Mouse (Mus musculus) myocyte (in vitro differentiated cells): ENCODE measurements around the gene Olfr313.

Source experiments
- E2F4 ChIP-seq: IDR thresholded peaks from one replicate; pipeline ENCODE4 v1.6.1; 2011; ENCODE audit warnings: mild to moderate bottlenecking, control low read depth, moderate library complexity; ENCODE audit not compliant: insufficient read depth
- MAX ChIP-seq: IDR thresholded peaks from one replicate; pipeline ENCODE4 v1.6.1; 2011; ENCODE audit warnings: low read depth, mild to moderate bottlenecking, control low read depth
- USF1 ChIP-seq: IDR thresholded peaks from one replicate; pipeline ENCODE4 v1.6.1; 2011; ENCODE audit warnings: low read depth, mild to moderate bottlenecking, control low read depth, moderate library complexity

DNA sequence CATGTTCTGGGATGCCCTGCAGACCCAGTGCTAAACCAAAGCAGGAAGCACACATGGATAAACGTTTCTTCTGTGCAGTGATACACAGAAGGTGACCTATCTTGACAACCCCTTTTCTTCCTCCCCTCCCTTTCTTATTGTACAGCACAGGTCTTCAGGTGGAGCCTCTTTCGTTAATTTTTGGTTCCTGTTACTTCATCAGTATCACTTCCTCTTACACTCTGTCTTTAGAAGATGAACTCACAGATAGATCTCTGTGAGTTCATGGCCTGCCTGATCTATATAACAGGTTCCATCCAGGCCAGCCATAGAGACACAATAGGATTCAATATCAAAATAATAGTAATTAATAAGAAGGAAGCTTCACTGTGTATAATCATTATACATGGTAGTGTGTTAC, 24.7 kb upstream of the Olfr313 start:
- no peak for TF ChIP-seq MAX
- no peak for TF ChIP-seq E2F4
- TF ChIP-seq USF1, result no peak
